ENCODE assay signal across 21 mouse cellular contexts in the genomic region with DNA sequence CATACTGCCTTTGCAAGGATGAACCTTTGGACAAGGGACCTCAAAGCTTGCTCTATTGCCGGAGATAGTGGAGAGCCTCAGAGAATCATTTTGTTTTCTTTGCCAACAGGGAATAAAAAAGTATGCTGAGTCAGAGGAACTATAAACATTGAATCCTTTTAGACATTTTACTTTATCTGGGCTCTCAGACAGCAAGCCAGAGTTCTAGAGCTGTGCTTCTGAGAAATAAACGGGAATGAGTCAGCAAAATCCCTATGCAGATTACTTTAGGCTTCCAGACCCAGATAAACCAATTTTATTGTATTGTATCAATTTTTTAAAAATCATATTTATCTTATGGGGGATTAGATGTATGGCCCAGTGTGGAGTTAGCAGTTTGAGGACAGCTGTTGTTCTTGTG. TPM values are rescaled to one million over a fixed set of nuclear protein-coding genes. Genes with fewer than 3 reads are reported as not detected.
DNase-seq lines count a peak whose midpoint lies in the region; ATAC-seq and TF ChIP-seq lines count a peak whose summit lies in the region.
"Had no signal": no experiment of that assay in that cellular context is flagged by ENCODE, and none has a peak within 500 bp of the region (broad histone marks: within the 10 kb centered on the region; RNA-seq: fewer than 3 reads in every experiment).

No protein-coding gene starts in this region.

- no peaks in the 10 kb centered on the region for H3K9me3 ChIP-seq in liver, embryonic 13.5 days (replicated peaks)
- H3K9me3 ChIP-seq in forebrain, embryonic 11.5 days (ENCODE audit: control insufficient read depth, low read length) = no peaks in the 10 kb centered on the region
- H3K9me3 ChIP-seq: embryonic facial prominence, embryonic 13.5 days; heart, embryonic 10.5 days; intestine, embryonic 15.5 days; kidney, embryonic 15.5 days; limb, embryonic 10.5 days; midbrain, embryonic 15.5 days had no signal

- peak; percentile 54 for ATAC-seq in liver, embryonic 13.5 days (ENCODE audit: low read depth)
- no peak for ATAC-seq in forebrain, embryonic 11.5 days (replicated peaks; ENCODE audit: low FRiP score)
- ATAC-seq: intestine, embryonic 15.5 days; midbrain, embryonic 15.5 days; Patski had no signal

- H3K4me3 ChIP-seq in liver, adult 2 months (ENCODE audit: insufficient read depth, low read depth, low read length) = no peak overlapping the region
- no peak overlapping the region for H3K4me3 ChIP-seq in liver, embryonic 13.5 days (replicated peaks)
- H3K4me3 ChIP-seq in forebrain, embryonic 11.5 days (ENCODE audit: low read depth, low read length) = no peak overlapping the region
- H3K4me3 ChIP-seq: embryonic facial prominence, embryonic 13.5 days; heart, embryonic 10.5 days; intestine, embryonic 15.5 days; kidney, embryonic 15.5 days; limb, embryonic 10.5 days; midbrain, embryonic 15.5 days had no signal

- peak overlapping the region; percentile 78 for H3K27ac ChIP-seq in liver, adult 2 months (replicated peaks; ENCODE audit: insufficient read depth, low read depth, low read length)
- peak overlapping the region; percentile 83 for H3K27ac ChIP-seq in liver, embryonic 13.5 days
- no peak overlapping the region for H3K27ac ChIP-seq in forebrain, embryonic 11.5 days (ENCODE audit: low read depth, low read length)
- H3K27ac ChIP-seq: embryonic facial prominence, embryonic 13.5 days; heart, embryonic 10.5 days; hindbrain, embryonic 14.5 days; intestine, embryonic 15.5 days; kidney, embryonic 15.5 days; limb, embryonic 10.5 days; midbrain, embryonic 15.5 days had no signal

- H3K27me3 ChIP-seq in liver, adult 2 months (ENCODE audit: control insufficient read depth, insufficient read depth, low read length) = no peaks in the 10 kb centered on the region
- no peaks in the 10 kb centered on the region for H3K27me3 ChIP-seq in liver, embryonic 13.5 days
- H3K27me3 ChIP-seq in forebrain, embryonic 11.5 days (ENCODE audit: control insufficient read depth, insufficient read depth, low read length) = no peaks in the 10 kb centered on the region; the same call in 1 of the 2 replicates
- H3K27me3 ChIP-seq: embryonic facial prominence, embryonic 13.5 days; intestine, embryonic 15.5 days; kidney, embryonic 15.5 days; midbrain, embryonic 15.5 days; Patski had no signal

- H3K9ac ChIP-seq in liver, adult 2 months (ENCODE audit: low read depth, low read length) = no peak overlapping the region
- peak overlapping the region; percentile 45; the same call in 1 of the 2 replicates for H3K9ac ChIP-seq in liver, embryonic 13.5 days
- H3K9ac ChIP-seq in forebrain, embryonic 11.5 days (ENCODE audit: low read length) = no peak overlapping the region
- H3K9ac ChIP-seq: embryonic facial prominence, embryonic 13.5 days; hindbrain, embryonic 14.5 days; intestine, embryonic 15.5 days; kidney, embryonic 15.5 days; lung, embryonic 14.5 days; midbrain, embryonic 15.5 days had no signal

- no peak for TF ChIP-seq CTCF in liver, adult 2 months (IDR thresholded peaks at IDR 0.05; ENCODE audit: low read depth, low read length)

- peaks cover 8% of the 10 kb centered on the region for H3K4me1 ChIP-seq in liver, adult 2 months (ENCODE audit: control insufficient read depth, insufficient read depth, low read length)
- H3K4me1 ChIP-seq in liver, embryonic 13.5 days (replicated peaks) = peaks cover 62% of the 10 kb centered on the region
- no peaks in the 10 kb centered on the region for H3K4me1 ChIP-seq in forebrain, embryonic 11.5 days (replicated peaks; ENCODE audit: control insufficient read depth, insufficient read depth, low read length)
- H3K4me1 ChIP-seq: embryonic facial prominence, embryonic 13.5 days; kidney, embryonic 15.5 days; limb, embryonic 10.5 days; midbrain, embryonic 15.5 days had no signal

- no peak overlapping the region for H3K4me2 ChIP-seq in liver, embryonic 13.5 days
- no peak overlapping the region for H3K4me2 ChIP-seq in forebrain, embryonic 11.5 days (ENCODE audit: low read depth, low read length, severe bottlenecking)
- H3K4me2 ChIP-seq: embryonic facial prominence, embryonic 13.5 days; hindbrain, embryonic 14.5 days; intestine, embryonic 15.5 days; kidney, embryonic 15.5 days; lung, embryonic 14.5 days; midbrain, embryonic 15.5 days had no signal

- WGBS in liver, adult 2 months = 11% methylated on average over 2 of the region's 2 CpGs
- WGBS in liver, embryonic 13.5 days (ENCODE audit: insufficient replicate concordance) = 38% methylated on average over 2 of the region's 2 CpGs
- 79% methylated on average over 2 of the region's 2 CpGs for WGBS in forebrain, embryonic 11.5 days

- H3K36me3 ChIP-seq in liver, adult 2 months (ENCODE audit: control insufficient read depth, insufficient read depth, low read length) = no peaks in the 10 kb centered on the region
- H3K36me3 ChIP-seq in liver, embryonic 13.5 days = no peaks in the 10 kb centered on the region
- H3K36me3 ChIP-seq in forebrain, embryonic 11.5 days (ENCODE audit: control insufficient read depth, insufficient read depth, low read length) = no peaks in the 10 kb centered on the region
- H3K36me3 ChIP-seq: embryonic facial prominence, embryonic 13.5 days; heart, embryonic 10.5 days; intestine, embryonic 15.5 days; kidney, embryonic 15.5 days; limb, embryonic 10.5 days; midbrain, embryonic 15.5 days had no signal

- no peak for TF ChIP-seq POLR2A in liver, adult 2 months (IDR thresholded peaks at IDR 0.05; ENCODE audit: extremely low read depth, insufficient read depth, low read length)

- peak; percentile 77 for DNase-seq in liver, adult 2 months (ENCODE audit: extremely low read depth, low read depth, low spot score)
- no peak for DNase-seq in liver
- peak; percentile 53 for DNase-seq in brain, adult 2 months (ENCODE audit: low read depth, low spot score)
- no peak for DNase-seq in liver, embryonic 13.5 days
- no peak for DNase-seq in right cerebral cortex, postnatal 4 days
- DNase-seq in forebrain, embryonic 11.5 days (ENCODE audit: low spot score) = no peak
- no peak for DNase-seq in cerebellum, adult 11-12 months
- DNase-seq: cerebellum, adult 18-20 months; gastrocnemius, postnatal 25 days; heart, postnatal 10 days; lung, embryonic 14.5 days; lung, postnatal 4 days; thymus, postnatal 36 days had no signal

- no peaks in the 10 kb centered on the region for H3K79me2 ChIP-seq in liver, adult 2 months (ENCODE audit: control insufficient read depth, insufficient read depth, low read length)

RNA-seq across cellular contexts. Expression of a gene that starts 16.4 kb away (rescaled TPM):
- 271 and 286 TPM in 2 replicates for total RNA-seq in liver, adult 2 months (2014; rRNA removed)
- 165 and 177 TPM in 2 replicates for polyA plus RNA-seq in liver, adult 2 months (2012; rRNA removed)
- polyA plus RNA-seq in liver, embryonic 13.5 days (2015; fragmentation: Nextera tagmentation; extraction: Ambion mirVana) = 786 and 880 TPM in 2 replicates
- 1,299 and 1,307 TPM in 2 replicates for polyA plus RNA-seq in forebrain, embryonic 11.5 days (2014; fragmentation: Nextera tagmentation; extraction: Ambion mirVana)

RNA-seq across cellular contexts. Expression of a gene that starts 20.4 kb away (rescaled TPM):
- total RNA-seq in liver, adult 2 months (2014; rRNA removed) = 41.1 and 57.2 TPM in 2 replicates
- polyA plus RNA-seq in liver, adult 2 months (2012; rRNA removed) = 19.5 and 21.5 TPM in 2 replicates
- 56.9 and 66.9 TPM in 2 replicates for polyA plus RNA-seq in liver, embryonic 13.5 days (2015; fragmentation: Nextera tagmentation; extraction: Ambion mirVana)
- polyA plus RNA-seq in forebrain, embryonic 11.5 days (2014; fragmentation: Nextera tagmentation; extraction: Ambion mirVana) = 142 and 146 TPM in 2 replicates

RNA-seq across cellular contexts. Expression of a gene that starts 28.7 kb away (rescaled TPM):
- total RNA-seq in liver, adult 2 months (2014; rRNA removed) = 18.6 and 22.8 TPM in 2 replicates
- 5.6 and 6.8 TPM in 2 replicates for polyA plus RNA-seq in liver, adult 2 months (2012; rRNA removed)
- polyA plus RNA-seq in liver, embryonic 13.5 days (2015; fragmentation: Nextera tagmentation; extraction: Ambion mirVana) = 51.5 and 63.6 TPM in 2 replicates
- 64.0 and 73.8 TPM in 2 replicates for polyA plus RNA-seq in forebrain, embryonic 11.5 days (2014; fragmentation: Nextera tagmentation; extraction: Ambion mirVana)

RNA-seq across cellular contexts. Expression of a gene that starts 31.7 kb away (rescaled TPM):
- total RNA-seq in liver, adult 2 months (2014; rRNA removed) = 1.0 and 1.1 TPM in 2 replicates
- polyA plus RNA-seq in liver, adult 2 months (2012; rRNA removed) = 0.51 and 0.98 TPM in 2 replicates
- 3.5 and 5.8 TPM in 2 replicates for polyA plus RNA-seq in liver, embryonic 13.5 days (2015; fragmentation: Nextera tagmentation; extraction: Ambion mirVana)
- 2.7 and 5.0 TPM in 2 replicates for polyA plus RNA-seq in forebrain, embryonic 11.5 days (2014; fragmentation: Nextera tagmentation; extraction: Ambion mirVana)

RNA-seq across cellular contexts. Expression of a gene that starts 46.5 kb away (rescaled TPM):
- total RNA-seq in liver, adult 2 months (2014; rRNA removed) = 6.5 and 7.9 TPM in 2 replicates
- polyA plus RNA-seq in liver, adult 2 months (2012; rRNA removed) = 6.3 and 9.6 TPM in 2 replicates
- 23.1 and 24.9 TPM in 2 replicates for polyA plus RNA-seq in liver, embryonic 13.5 days (2015; fragmentation: Nextera tagmentation; extraction: Ambion mirVana)
- polyA plus RNA-seq in forebrain, embryonic 11.5 days (2014; fragmentation: Nextera tagmentation; extraction: Ambion mirVana) = 56.9 and 59.0 TPM in 2 replicates

Comparison
In these comparisons a context has a peak if more than half of its experiments do, and no peak if none do; other contexts are left out.
1. DNase-seq: peak in liver, adult 2 months (single experiment) and brain, adult 2 months (single experiment); none in liver (single experiment), liver, embryonic 13.5 days (single experiment), right cerebral cortex, postnatal 4 days (single experiment), forebrain, embryonic 11.5 days (single experiment) and cerebellum, adult 11-12 months (single experiment).